Mouse (Mus musculus) heart, embryonic 12.5 days (tissue): ENCODE data around the gene Nlrp4a. TPM values are rescaled to one million over a fixed set of nuclear protein-coding genes. Genes with fewer than 3 reads are reported as not detected.
"Not testable (repeated sequence)": the region's sequence is repeated elsewhere in the genome, so short reads cannot be mapped to it uniquely, and the experiment has no call there.

Experiments
- ATAC-seq: fragments of 200-750 bp; cut with Nextera tagmentation; 2 replicates; pipeline ENCODE4 v1.8.0; 2017; ENCODE audit warnings: moderate TSS enrichment, moderate library complexity; ENCODE audit not compliant: insufficient number of reproducible peaks, low FRiP score
- H3K27ac ChIP-seq: fragments of 300-500 bp; sonication (generic); 2 replicates; pipeline ENCODE4 v1.5.1; 2016; ENCODE audit warnings: mild to moderate bottlenecking, moderate library complexity; ENCODE audit not compliant: poor library complexity, severe bottlenecking
- H3K27me3 ChIP-seq: fragments of 300-500 bp; sonication (generic); replicated peaks from 2 replicates; pipeline ENCODE4 v1.6.1; 2016; ENCODE audit warnings: mild to moderate bottlenecking, moderate library complexity
- H3K36me3 ChIP-seq: fragments of 300-500 bp; sonication (generic); 2 replicates; pipeline ENCODE4 v1.6.1; 2016; ENCODE audit warnings: mild to moderate bottlenecking, moderate library complexity
- H3K4me1 ChIP-seq: fragments of 300-500 bp; sonication (generic); replicated peaks from 2 replicates; pipeline ENCODE4 v1.6.1; 2016; ENCODE audit warnings: mild to moderate bottlenecking
- H3K4me2 ChIP-seq: fragments of 300-500 bp; sonication (generic); 2 replicates; pipeline ENCODE4 v1.6.1; 2016; ENCODE audit warnings: mild to moderate bottlenecking, moderate library complexity
- H3K4me3 ChIP-seq: fragments of 300-500 bp; sonication (generic); 2 replicates; pipeline ENCODE4 v1.5.1; 2016; ENCODE audit warnings: mild to moderate bottlenecking
- H3K9ac ChIP-seq: fragments of 300-500 bp; sonication (generic); 2 replicates; pipeline ENCODE4 v1.6.1; 2016; ENCODE audit warnings: mild to moderate bottlenecking, moderate library complexity
- H3K9me3 ChIP-seq: fragments of 300-500 bp; sonication (generic); replicated peaks from 2 replicates; pipeline ENCODE4 v1.6.1; 2016; ENCODE audit warnings: mild to moderate bottlenecking, moderate library complexity
- WGBS: fragments of 180-500 bp; shearing (Covaris S2); methylation state at CpG from one replicate; pipeline ENCODE4 v1.1.7; 2016; 5-methylcytosine and 5-hydroxymethylcytosine counted together
- polyA plus RNA-seq: library from polyadenylated mRNA; unstranded; fragments of >200 nt; fragmentation: Nextera tagmentation; extraction: Ambion mirVana; gene quantifications from 2 replicates; pipeline ENCODE4 v1.2.1, GENCODE M21; 2016

Gene Nlrp4a
- polyA plus RNA-seq, result not detected in 2 replicates

GRCm38 (mm10) chr7:26434813-26435212 lies at the start of gene Nlrp4a:
Gene Nlrp4a (plus strand): TSS chr7:26435113.
- H3K9ac ChIP-seq, result no peak within 1 kb of the TSS
- H3K27ac ChIP-seq, result no peak within 1 kb of the TSS
- no peaks in the 10 kb centered on the region for H3K27me3 ChIP-seq
- H3K36me3 ChIP-seq, result no peaks in the 10 kb centered on the region
- H3K4me2 ChIP-seq, result no peak within 1 kb of the TSS
- no peak within 1 kb of the TSS for H3K4me3 ChIP-seq
- H3K9me3 ChIP-seq, result peaks cover 9% of the 10 kb centered on the region; the same call in 1 of the 2 replicates
- H3K4me1 ChIP-seq, result no peaks in the 10 kb centered on the region
- ATAC-seq, result no peak
- 76% methylated on average over 5 of the region's 5 CpGs for whole genome bisulfite sequencing

- H3K4me1 ChIP-seq, H3K36me3 ChIP-seq, H3K27ac ChIP-seq, H3K4me3 ChIP-seq, ATAC-seq, H3K4me2 ChIP-seq, H3K27me3 ChIP-seq, H3K9ac ChIP-seq: not testable (repeated sequence)
- peaks cover 13% of the 10 kb centered on the region for H3K9me3 ChIP-seq
- WGBS, result 67% methylated on average over 5 of the region's 5 CpGs
These were observed 48.2 kb upstream of the Nlrp4a start for GRCm38 (mm10) chr7:26386691-26387090.

- WGBS, result 65% methylated on average over 2 of the region's 2 CpGs
- not testable (repeated sequence) for ATAC-seq, H3K4me1 ChIP-seq, H3K27ac ChIP-seq, H3K4me2 ChIP-seq, H3K9ac ChIP-seq, H3K4me3 ChIP-seq, H3K27me3 ChIP-seq, H3K36me3 ChIP-seq
- H3K9me3 ChIP-seq, result peaks cover 26% of the 10 kb centered on the region
These were observed 43.8 kb upstream of the Nlrp4a start for GRCm38 (mm10) chr7:26391137-26391536.

- not testable (repeated sequence) for H3K27me3 ChIP-seq, H3K4me1 ChIP-seq, H3K9ac ChIP-seq, H3K4me3 ChIP-seq, H3K4me2 ChIP-seq, ATAC-seq, H3K36me3 ChIP-seq, H3K27ac ChIP-seq
- peaks cover 24% of the 10 kb centered on the region for H3K9me3 ChIP-seq
- WGBS, result 78% methylated on average over 6 of the region's 6 CpGs
These were observed 43.1 kb upstream of the Nlrp4a start for GRCm38 (mm10) chr7:26391811-26392210.

- not testable (repeated sequence) for H3K27me3 ChIP-seq, H3K4me2 ChIP-seq, H3K27ac ChIP-seq, H3K36me3 ChIP-seq, H3K4me1 ChIP-seq, H3K4me3 ChIP-seq, ATAC-seq, H3K9ac ChIP-seq
- WGBS, result 49% methylated on average over 2 of the region's 2 CpGs
- H3K9me3 ChIP-seq, result peaks cover 16% of the 10 kb centered on the region
These were observed 31.3 kb upstream of the Nlrp4a start, which contains the start of gene Nlrp9c for GRCm38 (mm10) chr7:26403600-26403999. Gene Nlrp9c (minus strand): TSS chr7:26403700.

- Histone ChIP-seq H3K4me2 (no peak overlapping the region), H3K27me3 (no peaks in the 10 kb centered on the region), H3K4me3 (no peak overlapping the region), H3K36me3 (no peaks in the 10 kb centered on the region), H3K9me3 (peaks cover 20% of the 10 kb centered on the region), H3K4me1 (no peaks in the 10 kb centered on the region), H3K27ac (no peak overlapping the region), H3K9ac (no peak overlapping the region)
- ATAC-seq, result no peak
These were observed 41.8 kb downstream of the Nlrp4a start for GRCm38 (mm10) chr7:26476690-26477089.

GRCm38 (mm10) chr7:26489514-26489913 lies 54.6 kb downstream of the Nlrp4a start:
- not testable (repeated sequence) for H3K4me2 ChIP-seq, H3K27ac ChIP-seq, H3K27me3 ChIP-seq, H3K36me3 ChIP-seq, H3K4me3 ChIP-seq, H3K9me3 ChIP-seq, H3K9ac ChIP-seq, H3K4me1 ChIP-seq, ATAC-seq
- 71% methylated on average over 18 of the region's 18 CpGs for WGBS

Other genes starting within 250 kb of the Nlrp4a start
- gene Vmn1r184, start 174.8 kb upstream of the Nlrp4a start, polyA plus RNA-seq, result not detected in 2 replicates
- gene Cyp2a4, start 127.9 kb upstream of the Nlrp4a start, polyA plus RNA-seq, result not detected in 2 replicates
- gene Nlrp9c, start 31.4 kb upstream of the Nlrp4a start, polyA plus RNA-seq, result not detected in 2 replicates
- gene Nlrp9a, start 99.9 kb downstream of the Nlrp4a start, polyA plus RNA-seq, result not detected in 2 replicates
- not detected in 2 replicates for gene Vmn1r185, start 183.4 kb downstream of the Nlrp4a start, polyA plus RNA-seq